Mouse (Mus musculus): ENCODE data around the gene Gm49345. TPM values are rescaled to one million over a fixed set of nuclear protein-coding genes. Genes with fewer than 3 reads are reported as not detected.
"Not testable (repeated sequence)": the region's sequence is repeated elsewhere in the genome, so short reads cannot be mapped to it uniquely, and the experiment has no call there.

The Gm49345 gene
- total RNA-seq (2021) = 1 to 10 TPM in 1 of 2 experiments, under 1 TPM in 1; 0.13 to 1.6 TPM
- long read RNA-seq, experiment 1 = 0 reads
- long read RNA-seq, experiment 2, partial matches to known transcripts = 1 of 1 reads
- long read RNA-seq, experiment 2, other reads (novel, unspliced or antisense) = 0 of 1 reads

GRCm38 (mm10) chr13:67637294-67638007, at the start of gene Gm49345, which contains the start of gene Zfp729a:
Gm49345 (minus strand) TSS chr13:67637769.
Zfp729a (minus strand) TSS chr13:67637791.
- H3K4me3 ChIP-seq = peak within 1 kb of the TSS; percentile 91
- peak within 1 kb of the TSS; percentile 89 for H3K27ac ChIP-seq
- DNase-seq = peak; percentile 89
- intact Hi-C loops (cut with DNase I) = loop anchor here (1.0 to 5.0 kb wide), 4 partner anchors 28 to 205 kb away; partner anchors contain the start of gene Zfp729b
- peak; percentile 46 for TF ChIP-seq CTCF (IDR thresholded peaks at IDR 0.05)

GRCm38 (mm10) chr13:67686971-67687370, 49.4 kb upstream of the Gm49345 start, which contains the start of gene Zfp738:
Zfp738 (minus strand) TSS chr13:67687071.
- no peak for DNase-seq
- TF ChIP-seq CTCF (IDR thresholded peaks at IDR 0.05) = no peak
- Histone ChIP-seq H3K4me3 (no peak within 1 kb of the TSS), H3K27ac (no peak within 1 kb of the TSS)
- intact Hi-C loops (cut with DNase I) = no loop called here

GRCm38 (mm10) chr13:67683841-67684240, 46.3 kb upstream of the Gm49345 start:
- not testable (repeated sequence) for DNase-seq
- Histone ChIP-seq H3K27ac (peak overlapping the region; percentile 87), H3K4me3 (peak overlapping the region; percentile 78)
- intact Hi-C loops (cut with DNase I) = loop anchor here (2.0 to 5.0 kb wide), 4 partner anchors 41 to 557 kb away; partner anchors contain the start of genes Gm49345 and Zfp729a

DNA sequence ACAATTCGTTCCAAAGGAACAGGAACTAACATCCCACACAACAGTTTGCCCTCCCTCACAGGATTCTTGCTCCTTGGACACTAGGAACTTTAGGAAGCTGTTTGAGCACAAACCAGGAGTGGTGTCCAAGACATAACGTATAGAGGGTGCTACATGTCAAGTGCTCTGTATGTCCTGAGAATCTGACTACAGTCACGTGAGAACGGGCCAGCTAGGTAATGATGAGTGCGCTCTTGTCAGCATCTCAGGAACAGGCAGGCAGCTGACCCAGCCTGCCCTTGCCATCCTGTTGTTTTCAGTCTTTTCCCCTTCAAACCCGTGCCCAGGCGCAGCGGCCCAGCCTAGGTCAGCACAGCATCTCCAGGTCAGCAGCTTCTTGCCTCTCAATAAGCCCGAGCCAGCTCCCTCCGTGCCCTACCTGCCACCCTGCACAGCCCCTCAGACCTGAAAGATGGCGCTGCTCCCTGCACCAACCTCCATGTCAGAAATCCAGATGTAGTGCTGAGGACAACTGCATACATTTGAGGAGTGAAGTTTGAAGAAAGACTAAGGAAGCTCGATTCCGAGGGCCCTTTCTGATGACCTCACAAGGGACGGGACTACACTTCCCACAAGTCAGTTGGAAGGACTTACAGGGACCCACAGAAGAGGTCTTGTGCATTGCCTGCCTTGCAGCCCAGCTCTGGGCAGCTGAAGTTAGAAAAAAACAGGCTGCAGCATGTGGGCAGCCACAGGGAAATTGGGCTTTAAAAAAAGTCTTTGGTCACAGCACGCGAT, 45.6 kb upstream of the Gm49345 start:
- intact Hi-C loops (cut with DNase I) = loop anchor here (2.0 to 5.0 kb wide), 4 partner anchors 42 to 556 kb away; partner anchors contain the start of genes Gm49345 and Zfp729a
- DNase-seq = peak; percentile 84
- H3K27ac ChIP-seq = peak overlapping the region; percentile 87
- peak overlapping the region; percentile 78 for H3K4me3 ChIP-seq

- intact Hi-C loops (cut with DNase I) = no loop called here
- H3K27ac ChIP-seq = no peak overlapping the region
- no peak overlapping the region for H3K4me3 ChIP-seq
- no peak for DNase-seq
- no peak for TF ChIP-seq CTCF (IDR thresholded peaks at IDR 0.05)
Observed at GRCm38 (mm10) chr13:67674902-67675301, 37.3 kb upstream of the Gm49345 start.

- no peak for DNase-seq
- intact Hi-C loops (cut with DNase I) = no loop called here
- TF ChIP-seq CTCF (IDR thresholded peaks at IDR 0.05) = no peak
- Histone ChIP-seq H3K27ac (no peak overlapping the region), H3K4me3 (no peak overlapping the region)
Observed at GRCm38 (mm10) chr13:67652496-67652895, 14.9 kb upstream of the Gm49345 start.

- Histone ChIP-seq H3K4me3 (peak overlapping the region; percentile 90), H3K27ac (peak overlapping the region; percentile 90; the same call in 1 of the 2 replicates)
- intact Hi-C loops (cut with DNase I) = no loop called here
- no peak for DNase-seq
- TF ChIP-seq CTCF (IDR thresholded peaks at IDR 0.05) = no peak
Observed at GRCm38 (mm10) chr13:67610108-67610507, 27.5 kb downstream of the Gm49345 start.

GRCm38 (mm10) chr13:67609066-67609876, 28.3 kb downstream of the Gm49345 start, which contains the start of gene Zfp729b:
Zfp729b (minus strand) TSS chr13:67609707.
- TF ChIP-seq CTCF (IDR thresholded peaks at IDR 0.05) = peak; percentile 32; the same call in 1 of the 2 replicates
- Histone ChIP-seq H3K27ac (peak within 1 kb of the TSS; percentile 90), H3K4me3 (peak within 1 kb of the TSS; percentile 90)
- DNase-seq = peak; percentile 90
- intact Hi-C loops (cut with DNase I) = loop anchor here (1.0 to 5.0 kb wide), 2 partner anchors 28 to 113 kb away; partner anchors contain the start of genes Gm49345 and Zfp729a

- intact Hi-C loops (cut with DNase I) = no loop called here
- no peak for DNase-seq
- Histone ChIP-seq H3K4me3 (no peak overlapping the region), H3K27ac (no peak overlapping the region)
- TF ChIP-seq CTCF (IDR thresholded peaks at IDR 0.05) = no peak
Observed at GRCm38 (mm10) chr13:67572591-67573189, 64.9 kb downstream of the Gm49345 start.

- H3K27ac ChIP-seq = peak within 1 kb of the TSS; percentile 87
- peak within 1 kb of the TSS; percentile 98 for H3K4me3 ChIP-seq
- no peak for DNase-seq
- intact Hi-C loops (cut with DNase I) = loop anchor here (2.0 kb wide), 1 partner anchor 27 kb away; the partner anchor contains the start of genes Gm26965 and Zfp87
- no peak for TF ChIP-seq CTCF (IDR thresholded peaks at IDR 0.05)
Observed at GRCm38 (mm10) chr13:67553730-67554129, 83.8 kb downstream of the Gm49345 start, which contains the start of gene Zfp748. Zfp748 (minus strand) TSS chr13:67553830.

Measured in gastrocnemius, adult 2 months (tissue).